Mouse (Mus musculus): ENCODE measurements around the gene Degs2. TPM values are rescaled to one million over a fixed set of nuclear protein-coding genes. Genes with fewer than 3 reads are reported as not detected.

Gene Degs2
- polyA plus RNA-seq, 1 experiment, result not detected

- Histone ChIP-seq H3K4me1 (ENCODE audit: control insufficient read depth, insufficient read depth, low read length) (peaks cover 3% of the 10 kb centered on the region; the same call in 1 of the 2 replicates), H3K4me3 (ENCODE audit: insufficient read depth, low read length) (no peak overlapping the region), H3K27ac (ENCODE audit: insufficient read depth, low read length) (no peak overlapping the region)
- TF ChIP-seq CTCF (IDR thresholded peaks at IDR 0.05; ENCODE audit: borderline replicate concordance, insufficient read depth, low read length) (no peak), POLR2A (IDR thresholded peaks at IDR 0.05; ENCODE audit: low read depth, low read length) (no peak)
These were observed 63.0 kb downstream of the Degs2 start for GRCm38 (mm10) chr12:108639126-108639525.

GRCm38 (mm10) chr12:108637440-108637839 lies 64.7 kb downstream of the Degs2 start:
- Histone ChIP-seq H3K27ac (ENCODE audit: insufficient read depth, low read length) (no peak overlapping the region), H3K4me3 (ENCODE audit: insufficient read depth, low read length) (no peak overlapping the region)
- no peak for TF ChIP-seq CTCF (IDR thresholded peaks at IDR 0.05; ENCODE audit: borderline replicate concordance, insufficient read depth, low read length)
- TF ChIP-seq POLR2A (IDR thresholded peaks at IDR 0.05; ENCODE audit: low read depth, low read length), result no peak

GRCm38 (mm10) chr12:108635501-108635900 lies 66.6 kb downstream of the Degs2 start:
- Histone ChIP-seq H3K4me1 (ENCODE audit: control insufficient read depth, insufficient read depth, low read length) (peaks cover 3% of the 10 kb centered on the region; the same call in 1 of the 2 replicates), H3K27ac (ENCODE audit: insufficient read depth, low read length) (no peak overlapping the region), H3K4me3 (ENCODE audit: insufficient read depth, low read length) (no peak overlapping the region)
- TF ChIP-seq CTCF (IDR thresholded peaks at IDR 0.05; ENCODE audit: borderline replicate concordance, insufficient read depth, low read length), result no peak
- no peak for TF ChIP-seq POLR2A (IDR thresholded peaks at IDR 0.05; ENCODE audit: low read depth, low read length)

More at GRCm38 (mm10) chr12:108637440-108637839, 64.7 kb downstream of the Degs2 start:
- H3K4me1 ChIP-seq (ENCODE audit: control insufficient read depth, insufficient read depth, low read length), result peaks cover 3% of the 10 kb centered on the region; the same call in 1 of the 2 replicates

- TF ChIP-seq POLR2A (IDR thresholded peaks at IDR 0.05; ENCODE audit: low read depth, low read length), result no peak
- TF ChIP-seq CTCF (IDR thresholded peaks at IDR 0.05; ENCODE audit: borderline replicate concordance, insufficient read depth, low read length), result no peak
- H3K4me3 ChIP-seq (ENCODE audit: insufficient read depth, low read length), result no peak overlapping the region
- H3K4me1 ChIP-seq (ENCODE audit: control insufficient read depth, insufficient read depth, low read length), result no peaks in the 10 kb centered on the region
- H3K27ac ChIP-seq (ENCODE audit: insufficient read depth, low read length), result no peak overlapping the region
These were observed 68.1 kb downstream of the Degs2 start for GRCm38 (mm10) chr12:108634031-108634430.

GRCm38 (mm10) chr12:108632501-108632900 lies 69.6 kb downstream of the Degs2 start:
- no peak for TF ChIP-seq CTCF (IDR thresholded peaks at IDR 0.05; ENCODE audit: borderline replicate concordance, insufficient read depth, low read length)
- TF ChIP-seq POLR2A (IDR thresholded peaks at IDR 0.05; ENCODE audit: low read depth, low read length), result no peak

GRCm38 (mm10) chr12:108630741-108631688 lies 71.1 kb downstream of the Degs2 start:
- no peak for TF ChIP-seq POLR2A (IDR thresholded peaks at IDR 0.05; ENCODE audit: low read depth, low read length)
- no peak for TF ChIP-seq CTCF (IDR thresholded peaks at IDR 0.05; ENCODE audit: borderline replicate concordance, insufficient read depth, low read length)
- Histone ChIP-seq H3K27ac (ENCODE audit: insufficient read depth, low read length) (no peak overlapping the region), H3K4me3 (ENCODE audit: insufficient read depth, low read length) (no peak overlapping the region)

More at GRCm38 (mm10) chr12:108632501-108632900, 69.6 kb downstream of the Degs2 start:
- H3K4me1 ChIP-seq (ENCODE audit: control insufficient read depth, insufficient read depth, low read length), result no peaks in the 10 kb centered on the region
- H3K4me3 ChIP-seq (ENCODE audit: insufficient read depth, low read length), result no peak overlapping the region
- no peak overlapping the region for H3K27ac ChIP-seq (ENCODE audit: insufficient read depth, low read length)

GRCm38 (mm10) chr12:108629556-108629955 lies 72.6 kb downstream of the Degs2 start:
- no peak for TF ChIP-seq POLR2A (IDR thresholded peaks at IDR 0.05; ENCODE audit: low read depth, low read length)
- no peak for TF ChIP-seq CTCF (IDR thresholded peaks at IDR 0.05; ENCODE audit: borderline replicate concordance, insufficient read depth, low read length)
- Histone ChIP-seq H3K4me1 (ENCODE audit: control insufficient read depth, insufficient read depth, low read length) (no peaks in the 10 kb centered on the region), H3K4me3 (ENCODE audit: insufficient read depth, low read length) (no peak overlapping the region), H3K27ac (ENCODE audit: insufficient read depth, low read length) (no peak overlapping the region)

More at GRCm38 (mm10) chr12:108630741-108631688, 71.1 kb downstream of the Degs2 start:
- no peaks in the 10 kb centered on the region for H3K4me1 ChIP-seq (ENCODE audit: control insufficient read depth, insufficient read depth, low read length)

Other genes starting within 250 kb of the Degs2 start
- 58.7 and 80.6 TPM in 2 replicates for gene Evl, start 147.6 kb downstream of the Degs2 start, polyA plus RNA-seq (2011; ENCODE audit: insufficient read length, low read depth, missing spikeins)
- 71.2 and 73.8 TPM in 2 replicates for gene Yy1, start 90.7 kb upstream of the Degs2 start, polyA plus RNA-seq (2011; ENCODE audit: insufficient read length, low read depth, missing spikeins)
- gene Slc25a29, start 133.6 kb upstream of the Degs2 start, polyA plus RNA-seq (2011; ENCODE audit: insufficient read length, low read depth, missing spikeins), result 1.5 and 1.6 TPM in 2 replicates
- gene Slc25a47, start 133.7 kb upstream of the Degs2 start, polyA plus RNA-seq (2011; ENCODE audit: insufficient read length, low read depth, missing spikeins), result 6.6 and 8.6 TPM in 2 replicates
- 2.8 and 4.8 TPM in 2 replicates for gene Wdr25, start 191.3 kb upstream of the Degs2 start, polyA plus RNA-seq (2011; ENCODE audit: insufficient read length, low read depth, missing spikeins)
- gene Wars, start 191.9 kb upstream of the Degs2 start, polyA plus RNA-seq (2011; ENCODE audit: insufficient read length, low read depth, missing spikeins), result 80.1 and 83.5 TPM in 2 replicates